Mouse (Mus musculus): ENCODE data around the gene Ctcf.

- TF ChIP-seq POLR2A (IDR thresholded peaks at IDR 0.05; ENCODE audit: insufficient read depth, low read depth, low read length): no peak
- no peak for TF ChIP-seq CTCF (IDR thresholded peaks at IDR 0.05)
These were observed 72.9 kb downstream of the Ctcf start for GRCm38 (mm10) chr8:105709317-105709716.

All from heart, adult 2 months (tissue).